Mouse (Mus musculus) ES-E14 (cell line): ENCODE results near the gene Matn1. TPM values are rescaled to one million over a fixed set of nuclear protein-coding genes. Genes with fewer than 3 reads are reported as not detected.

Source experiments
- DNase-seq: peaks from one replicate; pipeline ENCODE4 v3.0.0-alpha.2; 2013; ENCODE audit warnings: low read depth, low spot score
- H3K27ac ChIP-seq: 2 replicates; pipeline ENCODE4 v1.5.1; 2012; ENCODE audit warnings: low read depth, mild to moderate bottlenecking, low read length, moderate library complexity, mixed read lengths; ENCODE audit not compliant: poor library complexity, insufficient read depth, severe bottlenecking
- H3K36me3 ChIP-seq: 2 replicates; pipeline ENCODE4 v1.6.1; 2012; ENCODE audit warnings: mild to moderate bottlenecking, low read length, moderate library complexity, mixed read lengths; ENCODE audit not compliant: control insufficient read depth, poor library complexity, insufficient read depth, severe bottlenecking
- H3K4me1 ChIP-seq, 2 experiments: fragments of 150-350 bp in 1 of 2; sonication (generic) in 1 of 2; 2 replicates each; pipeline ENCODE4 v1.6.1; 2012; ENCODE audit warnings: low read length in 2 of 2, mild to moderate bottlenecking in 1 of 2, mixed read lengths in 1 of 2; ENCODE audit not compliant: control insufficient read depth in 2 of 2, insufficient read depth in 2 of 2, poor library complexity in 1 of 2
- H3K4me3 ChIP-seq, 2 experiments: fragments of 150-350 bp in 1 of 2; sonication (generic) in 1 of 2; 2 replicates each; pipeline ENCODE4 v1.5.1; 2012; ENCODE audit warnings: low read length in 2 of 2, low read depth in 1 of 2, mild to moderate bottlenecking in 1 of 2, mixed read lengths in 1 of 2; ENCODE audit not compliant: insufficient read depth in 1 of 2, poor library complexity in 1 of 2, severe bottlenecking in 1 of 2
- H3K9ac ChIP-seq: 2 replicates; pipeline ENCODE4 v1.6.1; 2012; ENCODE audit warnings: low read depth, mild to moderate bottlenecking, low read length, mixed read lengths; ENCODE audit not compliant: poor library complexity, insufficient read depth, severe bottlenecking
- H3K9me3 ChIP-seq: fragments of 150-350 bp; sonication (generic); 2 replicates; pipeline ENCODE4 v1.6.1; 2012; ENCODE audit warnings: low read depth, mild to moderate bottlenecking, low read length; ENCODE audit not compliant: control insufficient read depth, insufficient read depth
- CHD2 ChIP-seq: IDR thresholded peaks from 2 replicates; pipeline ENCODE4 v1.6.1; 2014; ENCODE audit warnings: mild to moderate bottlenecking, low read depth, low read length, inconsistent platforms
- HCFC1 ChIP-seq: IDR thresholded peaks from 2 replicates; pipeline ENCODE4 v1.6.1; 2012; ENCODE audit warnings: low read length, inconsistent platforms, borderline replicate concordance; ENCODE audit not compliant: insufficient read depth
- MAFK ChIP-seq: IDR thresholded peaks from 2 replicates; pipeline ENCODE4 v1.6.1; 2014; ENCODE audit warnings: mild to moderate bottlenecking, low read depth, low read length, inconsistent platforms; ENCODE audit not compliant: insufficient read depth
- ZC3H11A ChIP-seq: IDR thresholded peaks from 2 replicates; pipeline ENCODE4 v1.6.1; 2012; ENCODE audit warnings: low read depth, mild to moderate bottlenecking, inconsistent platforms, low read length, borderline replicate concordance
- ZNF384 ChIP-seq: IDR thresholded peaks from 2 replicates; pipeline ENCODE4 v1.6.1; 2012; ENCODE audit warnings: low read depth, low read length, inconsistent platforms
- in situ Hi-C, 2 experiments: fragments of 600-800 bp; cut with MboI; formaldehyde crosslinking; loops; one replicate each; pipeline ENCODE4 v1.15.1; 2025; ENCODE audit warnings: low sequenced_read_pairs in 2 of 2, inconsistent platforms in 1 of 2; ENCODE audit not compliant: unreplicated experiment in 2 of 2
- total RNA-seq: library from RNA; depleted of rRNA; stranded (reverse); fragments of 300-350 nt; gene quantifications from 2 replicates; pipeline ENCODE4 v1.2.3, GENCODE M21; 2012

Gene Matn1
- total RNA-seq, 1 experiment: 2.0 TPM

- Histone ChIP-seq H3K4me3 (no peak overlapping the region), H3K27ac (no peak overlapping the region), H3K9me3 (no peaks in the 10 kb centered on the region), H3K9ac (no peak overlapping the region), H3K36me3 (no peaks in the 10 kb centered on the region), H3K4me1 (peaks cover 3 to 9% of the 10 kb centered on the region in 2 experiments; a peak in 3 of 4 replicates)
- TF ChIP-seq ZC3H11A (no peak), CHD2 (no peak)
- no peak for DNase-seq
- in situ Hi-C loops: no loop called here
Observed at GRCm38 (mm10) chr4:130909167-130909874, 34.9 kb upstream of the Matn1 start.

- no peak for TF ChIP-seq MAFK
- no peak for TF ChIP-seq CHD2
- no peak for TF ChIP-seq HCFC1
- TF ChIP-seq ZC3H11A: no peak
- no peak for TF ChIP-seq ZNF384
- no peak for DNase-seq
- Histone ChIP-seq H3K36me3 (no peaks in the 10 kb centered on the region), H3K27ac (no peak overlapping the region), H3K9ac (no peak overlapping the region), H3K4me3 (peak overlapping the region in 1 of 2 experiments; percentile 24; a peak in 1 of 4 replicates), H3K4me1 (peaks cover 3 to 18% of the 10 kb centered on the region in 2 experiments; a peak in 3 of 4 replicates), H3K9me3 (no peaks in the 10 kb centered on the region)
- in situ Hi-C loops: no loop called here
Observed at GRCm38 (mm10) chr4:130910666-130911065, 33.5 kb upstream of the Matn1 start.

- H3K4me3 ChIP-seq: peak overlapping the region; percentile 53 to 65; a peak in 2 of 4 replicates
- in situ Hi-C loops: no loop called here
- TF ChIP-seq ZC3H11A (no peak), MAFK (no peak), CHD2 (no peak), HCFC1 (no peak), ZNF384 (no peak)
- peak overlapping the region; percentile 53; the same call in 1 of the 2 replicates for H3K27ac ChIP-seq
- no peaks in the 10 kb centered on the region for H3K36me3 ChIP-seq
- H3K4me1 ChIP-seq: peaks cover 3 to 23% of the 10 kb centered on the region in 2 experiments; a peak in 3 of 4 replicates
- H3K9ac ChIP-seq: peak overlapping the region; percentile 48; the same call in 1 of the 2 replicates
- H3K9me3 ChIP-seq: no peaks in the 10 kb centered on the region
- DNase-seq: no peak
Observed at GRCm38 (mm10) chr4:130912626-130913025, 31.6 kb upstream of the Matn1 start.

- Histone ChIP-seq H3K4me1 (peaks cover 3 to 23% of the 10 kb centered on the region in 2 experiments; a peak in 3 of 4 replicates), H3K27ac (peak within 1 kb of the TSS; percentile 57), H3K4me3 (peak within 1 kb of the TSS; percentile 53 to 65), H3K36me3 (no peaks in the 10 kb centered on the region), H3K9me3 (no peaks in the 10 kb centered on the region), H3K9ac (peak within 1 kb of the TSS; percentile 48)
- TF ChIP-seq CHD2 (no peak), HCFC1 (no peak), ZNF384 (no peak), MAFK (no peak), ZC3H11A (no peak)
- in situ Hi-C loops: no loop called here
- DNase-seq: no peak
Observed at GRCm38 (mm10) chr4:130913077-130913476, 31.1 kb upstream of the Matn1 start, which contains the start of gene Laptm5. TSS of gene Laptm5 (plus strand) at chr4:130913125.
